Mouse (Mus musculus) small intestine, adult 2 months (tissue): ENCODE results near the gene Npr1.

Experiments used
- CTCF ChIP-seq: fragments of 200-500 bp; IDR thresholded peaks from 2 replicates; pipeline ENCODE4 v1.5.1; 2012; ENCODE audit warnings: low read depth, mild to moderate bottlenecking, control low read depth, inconsistent platforms, low read length, moderate library complexity, mixed read lengths; ENCODE audit not compliant: insufficient replicate concordance, insufficient read length; ENCODE audit errors: extremely low read depth
- POLR2A ChIP-seq: fragments of 200-500 bp; IDR thresholded peaks from 2 replicates; pipeline ENCODE4 v1.6.1; 2012; ENCODE audit warnings: low read depth, mild to moderate bottlenecking, control low read depth, inconsistent platforms, low read length, moderate library complexity

- TF ChIP-seq CTCF (no peak), POLR2A (no peak)
These were observed at the start of gene Npr1 for GRCm38 (mm10) chr3:90465686-90466310.
